Mouse (Mus musculus) urinary bladder, adult 2 months (tissue): ENCODE measurements around the gene Mapkapk2. TPM values are rescaled to one million over a fixed set of nuclear protein-coding genes. Genes with fewer than 3 reads are reported as not detected.
"Not testable (repeated sequence)": the region's sequence is repeated elsewhere in the genome, so short reads cannot be mapped to it uniquely, and the experiment has no call there.

ENCODE experiments used
- DNase-seq: peaks from one replicate; pipeline ENCODE4 v3.0.0; 2022; ENCODE audit warnings: low spot score
- polyA plus RNA-seq: library from polyadenylated mRNA; depleted of rRNA; stranded (reverse); fragments of >200 nt; gene quantifications from 2 replicates; pipeline ENCODE4 v1.2.3, GENCODE M21; 2012

Gene Mapkapk2
- polyA plus RNA-seq, 1 experiment: 77.4 TPM

DNA sequence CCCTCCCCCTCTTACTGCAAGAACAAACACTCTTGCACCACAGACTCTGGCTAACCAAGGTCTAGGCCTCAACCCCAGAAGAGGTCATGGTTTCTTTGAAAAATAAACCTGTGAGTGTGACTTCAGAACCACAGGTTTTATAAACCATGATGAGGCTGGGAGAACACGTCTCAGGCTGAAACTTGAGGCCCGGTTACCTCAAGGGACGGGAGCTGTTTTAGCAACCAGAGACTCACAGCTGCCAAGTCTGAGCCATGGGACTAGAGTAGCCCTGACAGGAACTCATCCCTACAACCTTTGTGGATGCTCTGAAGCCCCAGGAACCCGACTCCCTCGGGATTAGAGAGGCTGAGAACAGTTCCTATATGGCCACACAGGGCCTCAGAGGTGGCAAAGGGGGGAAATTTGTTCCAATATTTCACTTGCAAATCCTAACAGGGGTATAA is 48.2 kb downstream of the Mapkapk2 start:
- no peak for DNase-seq

DNA sequence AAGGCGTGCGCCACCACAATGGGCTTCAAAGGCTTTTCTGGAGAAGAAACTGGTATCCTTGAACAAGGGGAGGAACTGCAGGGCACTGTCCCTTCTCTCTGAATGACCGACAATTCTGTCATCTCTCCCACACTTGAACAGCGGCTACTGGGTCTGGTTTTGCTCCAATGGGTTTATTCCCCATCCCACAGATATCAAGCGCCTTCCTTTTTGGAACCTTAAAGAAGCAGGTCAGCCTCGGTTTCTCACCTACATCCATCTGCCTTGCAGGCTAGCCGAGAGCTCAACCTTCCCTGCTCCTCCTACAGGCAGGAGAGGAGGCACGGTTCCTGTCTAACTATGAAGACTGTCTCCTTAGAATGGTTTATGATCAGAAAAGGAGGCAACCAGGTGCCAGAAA is 48.7 kb downstream of the Mapkapk2 start:
- DNase-seq: no peak

DNA sequence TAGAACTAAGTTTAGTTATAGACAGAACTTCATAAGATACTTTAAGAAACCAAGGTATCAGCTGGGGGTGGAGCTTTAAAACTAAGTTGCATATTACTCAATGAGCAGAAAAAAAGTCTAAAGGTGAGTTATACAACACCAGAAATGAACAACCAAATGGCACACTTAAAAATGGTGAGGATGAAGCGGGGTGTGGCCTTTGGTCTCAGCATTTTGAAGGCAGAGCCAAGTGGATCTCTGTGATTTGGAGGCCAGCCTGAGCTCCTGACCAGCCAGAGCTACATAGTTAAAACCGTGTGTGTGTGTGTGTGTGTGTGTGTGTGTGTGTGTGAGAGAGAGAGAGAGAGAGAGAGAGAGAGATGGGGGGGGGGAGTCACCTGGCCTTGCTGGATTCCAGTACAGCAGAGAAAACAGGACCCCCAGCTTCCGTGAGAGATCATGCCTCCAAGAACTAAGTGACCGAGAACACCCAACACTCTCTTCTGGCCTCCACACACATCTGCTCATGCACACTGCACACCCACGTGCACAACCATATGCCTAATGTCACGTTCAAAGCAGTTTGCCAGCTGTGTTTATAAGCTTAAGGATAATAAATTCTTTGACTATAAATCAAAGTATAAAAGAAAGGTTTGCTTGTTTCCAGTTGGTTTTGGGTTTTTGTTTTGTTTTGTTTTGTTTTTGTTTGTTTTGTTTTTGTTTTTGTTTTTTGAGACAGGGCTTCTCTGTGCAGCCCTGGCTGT is 49.3 kb downstream of the Mapkapk2 start:
- DNase-seq: no peak

DNA sequence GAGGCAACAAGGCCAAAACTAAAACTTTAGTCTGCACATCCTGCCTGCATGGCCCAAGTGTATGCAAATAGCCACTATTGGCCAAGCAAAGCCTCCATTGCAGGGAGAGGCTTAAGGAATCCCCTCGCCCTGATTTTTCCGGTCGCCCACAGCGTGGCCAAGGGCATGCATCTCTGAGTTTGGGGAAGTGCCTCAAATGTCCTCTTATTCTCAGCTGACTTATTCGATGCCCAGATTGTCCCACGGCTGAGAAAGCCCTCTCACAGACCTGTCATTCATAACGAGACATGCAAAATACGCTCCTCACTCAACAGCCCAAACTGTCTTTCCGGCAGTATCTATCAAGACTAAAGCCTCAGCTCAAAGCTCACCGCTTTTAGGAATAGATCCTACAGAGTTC is 51.0 kb downstream of the Mapkapk2 start:
- DNase-seq: no peak

DNA sequence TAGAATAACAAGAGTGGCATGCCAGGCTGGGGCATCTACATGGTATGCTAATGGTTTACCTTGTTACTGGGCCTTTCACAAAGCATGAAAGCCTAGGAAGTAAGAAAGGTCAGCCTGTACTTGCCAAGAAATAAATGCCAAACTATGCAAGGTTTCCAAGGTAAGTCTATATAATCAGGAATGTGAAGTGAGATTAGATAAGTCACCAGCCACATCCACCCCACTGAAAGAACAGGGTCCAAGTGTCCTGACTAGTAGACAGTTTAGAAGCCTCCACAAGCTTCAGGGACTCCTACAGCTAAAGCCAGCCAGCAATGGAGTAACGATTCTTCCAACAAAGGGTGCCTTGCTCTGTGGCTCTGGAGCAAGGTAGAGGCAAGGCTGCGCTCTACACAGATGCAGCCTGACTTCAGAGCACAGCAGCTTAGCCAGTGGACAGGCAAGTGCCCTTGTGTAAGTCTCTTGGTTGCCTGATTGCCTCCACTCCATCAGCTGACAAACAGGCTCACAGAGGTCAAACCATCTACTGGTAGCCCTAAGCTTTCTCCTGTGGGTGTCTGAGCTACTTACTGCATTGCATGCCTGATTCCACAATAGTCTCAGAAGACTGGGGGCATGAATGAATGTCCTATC is 51.8 kb downstream of the Mapkapk2 start:
- DNase-seq: no peak

DNA sequence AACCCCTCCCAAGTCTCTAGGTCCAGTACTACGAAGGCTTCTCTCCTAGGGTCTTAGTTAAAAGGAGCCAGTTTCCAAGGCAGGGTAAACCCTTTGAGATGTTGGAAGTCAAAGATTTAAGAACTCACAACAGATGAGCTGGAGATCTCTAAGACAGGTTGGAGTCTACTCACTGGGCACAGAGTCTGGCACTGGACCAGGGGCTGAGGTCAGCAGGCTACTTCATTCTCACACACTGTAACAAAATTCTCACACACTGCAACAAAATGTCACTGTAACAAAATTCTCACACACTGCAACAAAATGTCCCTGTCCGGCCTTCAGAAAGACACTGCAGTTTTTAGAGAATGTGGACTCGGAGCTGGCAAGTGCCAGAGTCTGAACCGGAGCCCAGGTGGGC is 54.0 kb downstream of the Mapkapk2 start:
- no peak for DNase-seq

DNA sequence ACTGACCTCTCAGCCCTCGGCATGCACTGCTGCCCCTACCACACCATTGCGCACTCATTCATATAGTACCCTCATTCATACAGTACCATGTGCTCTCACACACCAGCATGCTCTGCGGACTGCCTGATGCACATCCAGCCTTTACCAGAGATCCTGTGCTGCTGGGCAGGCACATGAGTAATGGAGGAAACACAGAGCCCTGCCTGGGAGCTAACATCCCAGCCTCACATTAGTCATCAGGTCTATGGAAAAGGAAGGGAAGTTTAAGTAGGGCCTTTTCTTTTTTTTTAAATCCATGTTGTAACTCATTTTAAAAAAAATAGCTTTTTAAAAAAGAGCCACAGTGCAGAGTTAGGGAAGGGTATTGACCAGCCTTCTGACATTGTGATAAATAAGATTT is 54.9 kb downstream of the Mapkapk2 start:
- DNase-seq: no peak

DNA sequence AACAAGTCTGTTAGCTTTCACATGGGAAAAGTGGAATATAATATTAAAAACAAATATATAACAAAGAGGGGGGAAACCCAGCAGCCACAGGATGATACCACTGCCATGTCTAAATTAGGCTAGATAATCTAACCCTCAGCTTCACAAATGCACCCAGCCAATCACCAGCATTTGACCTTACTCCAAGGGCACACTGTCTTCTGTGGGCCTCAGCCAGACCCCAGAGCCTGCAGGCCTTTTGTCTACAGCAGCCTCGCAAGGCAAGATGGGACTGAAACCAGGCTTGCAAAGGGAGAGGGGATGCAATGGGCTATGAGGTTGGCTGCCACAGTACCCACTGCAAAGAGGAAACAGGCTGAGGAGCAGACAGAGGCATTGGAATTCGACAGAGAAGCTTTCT is 55.4 kb downstream of the Mapkapk2 start:
- no peak for DNase-seq

DNA sequence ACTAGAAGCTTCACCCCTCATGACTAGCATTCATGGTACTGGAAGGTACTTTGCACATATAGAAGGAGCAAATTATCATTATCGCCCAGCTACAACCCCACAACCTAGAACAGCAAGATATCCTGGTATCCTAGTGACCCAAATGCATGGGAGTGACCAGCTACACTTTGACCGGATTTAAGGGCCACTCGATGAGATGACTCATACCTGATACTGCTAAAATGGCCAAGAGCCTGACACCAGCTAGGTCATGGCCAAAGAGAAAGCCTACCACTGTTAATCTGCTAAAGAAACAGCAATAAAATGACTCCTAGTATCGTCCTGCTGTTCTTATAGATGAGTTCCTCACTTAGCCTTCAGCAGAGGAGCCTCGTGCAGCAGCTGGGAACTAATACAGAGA is 58.1 kb downstream of the Mapkapk2 start:
- DNase-seq: no peak

DNA sequence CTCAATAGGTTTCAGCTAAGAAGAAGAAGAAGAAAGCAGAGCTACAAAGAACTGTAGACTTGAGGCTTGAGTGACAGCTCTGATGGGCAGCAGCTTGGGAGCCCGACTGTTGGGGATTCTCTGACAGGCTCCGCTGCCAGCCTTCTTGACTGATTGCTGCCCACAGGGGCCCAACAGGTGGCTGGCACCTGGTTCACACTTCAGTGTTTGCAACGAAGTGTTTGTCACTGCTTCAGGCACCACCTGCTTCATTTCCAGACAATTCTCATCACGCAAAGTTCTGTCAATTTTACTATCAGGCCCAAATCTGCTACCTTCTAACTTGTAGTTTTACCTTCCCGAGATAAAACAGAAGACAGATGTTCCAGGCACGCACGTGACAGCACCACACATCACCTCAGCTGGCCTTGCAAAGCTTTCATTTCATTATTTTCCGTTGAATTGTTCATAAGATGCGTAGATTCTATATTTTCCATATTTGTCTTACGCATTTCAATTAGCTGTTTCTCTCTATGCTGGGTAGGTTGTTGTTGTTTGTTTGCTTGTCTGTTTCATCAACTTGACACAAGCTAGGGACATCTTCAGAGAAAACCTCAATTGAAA is 59.1 kb downstream of the Mapkapk2 start:
- DNase-seq: no peak

DNA sequence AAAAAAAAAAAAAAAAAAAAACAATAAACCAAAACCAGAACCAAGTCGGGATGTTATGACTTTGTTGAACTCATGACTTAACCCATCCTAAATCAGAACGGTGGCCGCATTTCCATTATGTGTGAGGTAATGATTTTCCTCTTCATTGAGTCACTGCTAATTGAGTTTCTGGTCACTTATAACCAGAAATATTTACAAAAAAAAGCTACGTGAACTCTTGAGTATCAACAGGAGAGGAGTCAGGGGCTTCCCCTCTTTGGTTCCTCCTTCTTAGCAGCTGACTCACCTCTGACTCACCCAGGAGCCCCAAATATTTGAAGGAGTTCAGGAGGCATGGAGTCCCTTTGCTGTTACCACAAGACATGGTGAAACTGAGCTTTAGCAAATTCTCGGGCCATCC is 59.6 kb downstream of the Mapkapk2 start:
- no peak for DNase-seq

DNA sequence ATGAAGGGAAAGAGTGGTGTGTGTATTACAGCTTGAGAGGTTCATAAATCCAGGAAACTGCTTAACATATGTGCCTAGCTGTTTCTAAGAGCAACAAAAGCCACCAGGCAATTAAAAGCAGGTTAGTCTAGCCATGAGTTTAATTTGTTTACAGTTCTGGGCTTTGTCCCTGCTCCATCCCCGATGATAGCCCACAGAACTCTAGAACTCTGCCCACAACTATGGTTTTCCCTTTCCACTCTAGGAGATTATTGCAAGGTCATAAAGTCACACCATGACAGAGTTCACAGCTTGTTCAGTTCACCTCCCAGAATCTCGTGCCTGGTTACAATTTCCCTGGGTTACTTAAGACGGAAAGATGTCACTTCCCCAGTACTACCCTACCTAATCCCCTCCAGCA is 66.4 kb downstream of the Mapkapk2 start:
- DNase-seq: no peak

DNA sequence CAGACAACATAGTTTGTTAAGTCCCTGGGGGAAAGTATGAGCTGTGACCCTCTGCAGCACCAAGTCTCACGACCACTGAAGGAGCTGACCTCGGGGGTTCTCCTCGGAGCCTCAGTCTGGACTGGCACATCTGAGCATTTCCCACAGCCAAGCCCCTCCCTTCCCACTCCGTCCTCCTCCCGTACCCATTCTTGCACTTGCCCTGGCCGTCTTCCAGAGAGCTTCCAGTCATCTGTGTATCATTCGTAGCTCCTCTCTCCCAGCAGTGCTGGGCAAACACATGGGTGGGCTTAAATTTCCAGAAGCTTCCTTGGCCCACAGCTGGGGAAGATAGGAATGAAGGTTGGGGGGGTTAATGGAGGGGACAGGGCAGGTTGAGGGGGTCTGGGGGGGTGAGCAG is 67.4 kb downstream of the Mapkapk2 start:
- no peak for DNase-seq

DNA sequence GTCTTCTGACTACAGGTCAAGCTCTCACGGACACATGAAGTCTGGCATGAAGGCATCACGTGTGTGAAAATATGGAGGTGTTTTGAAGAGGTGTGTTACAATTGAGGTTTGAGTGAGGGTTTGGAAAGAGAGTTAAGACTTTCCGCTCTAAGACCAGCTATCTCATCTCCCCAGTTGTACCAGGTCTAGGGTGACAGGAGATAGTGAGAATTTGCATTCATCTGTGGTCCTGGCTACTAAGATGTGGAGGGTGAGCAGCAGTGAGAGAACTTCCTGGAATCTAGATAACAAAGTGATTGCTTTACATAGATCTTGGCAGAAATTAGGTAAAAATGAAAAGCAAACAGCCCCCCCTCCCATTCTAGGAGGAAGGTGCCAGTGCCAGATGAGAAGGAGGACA is 68.4 kb downstream of the Mapkapk2 start:
- no peak for DNase-seq

DNA sequence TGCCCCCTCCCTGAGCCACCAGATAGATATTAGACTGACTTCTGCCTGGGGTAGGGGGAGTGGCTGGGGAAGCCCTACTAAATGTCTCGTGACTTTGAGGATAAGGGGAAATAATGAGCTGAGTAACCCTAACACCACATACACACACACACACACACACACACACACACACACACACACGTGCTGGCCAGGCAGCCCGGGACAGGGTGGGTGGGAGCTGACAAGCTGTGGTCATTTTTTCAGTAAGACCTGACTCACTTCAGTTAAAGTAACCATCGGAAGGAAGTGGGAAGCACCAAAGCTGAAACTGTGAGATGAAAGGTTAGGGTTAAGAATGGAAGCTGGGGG is 71.8 kb downstream of the Mapkapk2 start:
- DNase-seq: no peak

DNA sequence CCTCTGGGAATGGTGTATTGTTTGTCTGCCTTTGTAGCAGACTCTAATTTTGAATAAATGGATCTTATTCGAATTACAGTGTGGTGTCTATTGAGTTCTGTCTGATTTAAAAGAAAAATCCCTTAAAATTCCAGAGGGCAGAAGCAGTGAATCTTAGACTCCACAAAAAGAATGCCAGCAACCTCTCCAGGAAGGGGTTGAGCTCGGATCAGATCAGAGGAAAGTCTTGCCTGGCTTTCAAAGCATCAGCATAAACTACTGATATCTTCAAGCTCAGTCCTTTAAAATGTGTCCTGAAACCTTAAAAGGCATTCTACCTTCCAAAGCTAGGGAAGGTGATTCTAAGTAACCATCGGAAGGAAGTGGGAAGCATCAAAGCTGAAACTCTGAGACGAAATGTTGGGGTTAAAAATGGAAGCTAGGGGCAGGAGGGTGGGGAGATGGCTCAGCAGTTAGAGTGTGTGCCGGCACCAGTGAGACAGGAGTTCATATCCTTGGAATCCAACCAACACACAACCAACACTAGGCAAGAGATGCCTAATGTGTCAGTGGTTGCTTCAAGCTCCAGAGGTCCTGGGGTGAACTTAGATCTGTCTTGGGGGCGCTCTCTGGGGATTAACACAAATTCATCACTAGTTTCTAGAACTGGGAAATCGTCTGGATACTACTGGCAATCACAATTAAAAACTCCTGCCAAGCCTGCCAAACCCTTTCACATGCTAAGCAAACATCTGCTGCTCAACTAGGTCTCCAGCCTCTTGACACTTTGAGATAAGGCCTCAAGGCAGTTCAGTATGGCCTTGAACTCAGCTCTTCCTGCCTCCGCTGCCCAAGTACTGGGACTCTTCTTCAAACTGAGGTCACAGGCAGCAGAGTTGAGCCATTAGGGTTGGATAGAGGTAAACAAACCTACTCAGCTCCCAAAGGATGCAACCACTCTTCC is 72.5 kb downstream of the Mapkapk2 start:
- no peak for DNase-seq

DNA sequence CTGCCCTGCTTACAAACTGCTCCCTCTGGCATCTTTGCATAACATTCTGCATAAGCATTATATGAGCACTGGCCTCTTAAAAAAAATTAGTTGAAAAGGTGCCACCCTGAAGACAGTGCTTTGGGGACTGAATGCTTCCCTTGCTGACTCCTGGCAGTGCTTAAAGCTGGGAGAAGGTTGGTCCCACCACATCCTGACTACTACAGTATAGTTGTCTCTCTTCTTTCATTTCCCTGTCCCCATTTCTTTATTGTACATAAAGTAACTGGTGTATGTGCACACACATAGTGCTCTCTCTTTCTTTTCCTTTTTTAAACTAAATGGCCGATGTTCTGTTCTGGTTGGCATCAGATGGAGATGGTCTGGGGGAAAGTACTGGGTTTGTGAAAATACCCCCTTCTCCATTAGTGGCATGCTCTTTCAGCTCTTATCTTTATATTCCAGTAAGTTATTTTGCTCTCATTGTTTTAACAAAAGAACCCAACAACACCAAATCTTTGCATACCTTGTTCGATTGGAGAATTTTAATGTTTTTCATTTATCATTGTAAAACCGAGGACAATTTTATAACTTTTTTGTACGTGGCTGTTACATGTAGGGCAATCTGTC is 74.3 kb downstream of the Mapkapk2 start:
- not testable (repeated sequence) for DNase-seq

DNA sequence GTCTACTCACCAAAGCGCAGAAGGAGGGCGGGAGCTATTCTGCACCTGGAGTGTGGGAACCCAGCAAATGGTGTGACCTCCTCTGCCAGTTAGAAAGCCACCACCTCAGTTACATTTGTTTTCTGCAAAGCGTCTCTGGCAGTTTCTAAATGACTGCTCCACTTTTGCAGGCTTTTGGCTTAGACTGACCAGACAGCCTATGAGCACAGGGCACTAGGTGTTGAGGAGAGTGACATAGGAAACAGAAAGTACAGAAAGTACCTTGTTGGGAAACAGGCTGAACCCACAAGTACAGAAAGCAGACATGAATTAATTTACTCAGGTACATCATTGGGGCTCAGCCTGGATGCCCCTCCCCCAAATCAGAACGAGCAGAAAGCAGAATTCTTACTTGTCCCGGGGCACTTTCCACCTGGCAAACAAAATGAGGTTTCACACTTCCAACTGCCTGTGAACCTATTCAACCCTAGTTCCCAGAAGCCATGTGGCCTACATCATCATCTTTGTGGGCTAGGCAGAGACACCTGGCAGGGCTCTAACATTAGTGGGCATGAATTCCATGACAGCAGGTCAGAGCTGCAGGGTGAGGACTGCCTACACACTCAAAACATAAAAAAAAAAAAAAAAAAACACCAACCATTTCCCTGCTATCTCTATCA is 74.9 kb downstream of the Mapkapk2 start:
- DNase-seq: no peak

DNA sequence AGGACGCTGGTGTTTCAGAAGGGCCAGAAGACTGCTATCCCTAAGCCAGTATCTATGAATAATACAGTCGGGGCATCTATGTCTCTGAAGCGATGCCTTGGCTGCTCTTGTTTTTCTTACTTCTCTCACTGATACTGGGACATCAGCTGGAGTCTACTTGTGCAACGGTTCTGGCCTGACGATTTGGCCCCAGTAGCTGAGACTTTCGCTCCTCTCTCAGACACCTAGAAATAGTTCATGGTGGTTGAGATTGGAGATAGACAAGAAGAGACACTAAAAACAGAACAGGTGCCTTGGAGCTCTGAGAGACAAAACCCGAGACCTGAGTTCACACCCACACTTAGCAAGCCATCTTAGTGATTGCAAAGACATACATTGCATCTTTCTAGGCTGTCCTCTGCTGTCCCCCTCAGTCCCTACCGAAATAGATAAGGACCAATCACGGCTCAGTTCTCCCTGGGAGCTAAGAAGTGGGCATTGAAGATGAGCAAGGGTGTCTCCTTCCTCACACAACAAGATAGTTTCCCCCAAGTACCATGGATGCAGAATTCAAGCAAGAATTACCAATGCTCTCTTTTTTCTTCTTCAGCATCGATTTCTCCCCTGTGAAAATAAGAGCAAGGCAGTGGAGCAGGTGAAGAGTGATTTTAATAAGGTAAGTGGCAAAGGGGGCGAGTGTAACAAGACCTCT is 75.6 kb downstream of the Mapkapk2 start:
- DNase-seq: no peak

DNA sequence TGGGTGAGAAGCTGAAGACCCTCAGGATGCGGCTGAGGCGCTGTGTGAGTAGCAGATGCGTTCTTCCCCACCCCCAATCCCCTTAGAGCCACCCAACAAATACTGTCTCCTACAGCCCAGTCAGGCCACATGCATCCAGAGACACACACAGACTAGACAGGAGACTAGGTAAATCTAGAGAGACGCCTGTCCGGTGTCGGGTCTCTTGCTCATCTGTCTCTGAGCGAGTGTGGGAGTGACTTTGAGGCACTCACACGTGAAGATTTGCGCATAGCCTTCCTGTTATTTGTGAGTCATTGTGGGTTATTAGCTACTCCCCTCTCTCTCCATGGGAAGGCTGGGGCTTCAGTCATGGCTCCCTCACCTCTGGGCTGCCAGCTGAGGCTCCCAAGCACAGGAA is 76.2 kb downstream of the Mapkapk2 start:
- DNase-seq: no peak
